Mouse (Mus musculus) stomach, embryonic 14.5 days (tissue): ENCODE measurements around the gene Dync1li2. TPM values are rescaled to one million over a fixed set of nuclear protein-coding genes. Genes with fewer than 3 reads are reported as not detected.

Experiments used
- ATAC-seq: fragments of 200-750 bp; cut with Nextera tagmentation; 2 replicates; pipeline ENCODE4 v1.8.0; 2017; ENCODE audit warnings: low read depth, moderate TSS enrichment; ENCODE audit not compliant: insufficient number of reproducible peaks, insufficient read depth, low FRiP score
- H3K27ac ChIP-seq: fragments of 300-500 bp; sonication (generic); 2 replicates; pipeline ENCODE4 v1.5.1; 2014; ENCODE audit warnings: mild to moderate bottlenecking, low read length, moderate library complexity, mixed read lengths
- H3K27me3 ChIP-seq: fragments of 300-500 bp; sonication (generic); 2 replicates; pipeline ENCODE4 v1.6.1; 2014; ENCODE audit warnings: low read length, control low read depth, mixed read lengths; ENCODE audit not compliant: control insufficient read depth, insufficient read depth
- H3K36me3 ChIP-seq: fragments of 300-500 bp; sonication (generic); 2 replicates; pipeline ENCODE4 v1.6.1; 2014; ENCODE audit warnings: mild to moderate bottlenecking, control low read depth, low read length, moderate library complexity, mixed read lengths; ENCODE audit not compliant: control insufficient read depth, insufficient read depth
- H3K4me1 ChIP-seq: fragments of 300-500 bp; sonication (generic); 2 replicates; pipeline ENCODE4 v1.6.1; 2014; ENCODE audit warnings: low read length, control low read depth, mixed read lengths; ENCODE audit not compliant: control insufficient read depth, insufficient read depth
- H3K4me2 ChIP-seq: fragments of 300-500 bp; sonication (generic); replicated peaks from 2 replicates; pipeline ENCODE4 v1.6.1; 2014; ENCODE audit warnings: low read depth, low read length, control low read depth
- H3K4me3 ChIP-seq: fragments of 300-500 bp; sonication (generic); 2 replicates; pipeline ENCODE4 v1.5.1; 2014; ENCODE audit warnings: low read depth, low read length, control low read depth
- H3K9ac ChIP-seq: fragments of 300-500 bp; sonication (generic); replicated peaks from 2 replicates; pipeline ENCODE4 v1.6.1; 2014; ENCODE audit warnings: low read depth, mild to moderate bottlenecking, control low read depth, low read length, moderate library complexity, mixed read lengths
- H3K9me3 ChIP-seq: fragments of 300-500 bp; sonication (generic); 2 replicates; pipeline ENCODE4 v1.6.1; 2016; ENCODE audit warnings: low read depth, low read length, control low read depth; ENCODE audit not compliant: control insufficient read depth
- WGBS: fragments of 180-500 bp; shearing (Covaris S2); extraction: QIAGEN DNeasy Blood & Tissue Kit; methylation state at CpG from one replicate; pipeline ENCODE4 v1.1.7; 2014; 5-methylcytosine and 5-hydroxymethylcytosine counted together
- polyA plus RNA-seq: library from polyadenylated mRNA; unstranded; fragments of >200 nt; fragmentation: Nextera tagmentation; extraction: Ambion mirVana; gene quantifications from 2 replicates; pipeline ENCODE4 v1.2.1, GENCODE M21; 2014

The Dync1li2 gene
- polyA plus RNA-seq, 1 experiment from 2014 or later, result 69.2 TPM

DNA sequence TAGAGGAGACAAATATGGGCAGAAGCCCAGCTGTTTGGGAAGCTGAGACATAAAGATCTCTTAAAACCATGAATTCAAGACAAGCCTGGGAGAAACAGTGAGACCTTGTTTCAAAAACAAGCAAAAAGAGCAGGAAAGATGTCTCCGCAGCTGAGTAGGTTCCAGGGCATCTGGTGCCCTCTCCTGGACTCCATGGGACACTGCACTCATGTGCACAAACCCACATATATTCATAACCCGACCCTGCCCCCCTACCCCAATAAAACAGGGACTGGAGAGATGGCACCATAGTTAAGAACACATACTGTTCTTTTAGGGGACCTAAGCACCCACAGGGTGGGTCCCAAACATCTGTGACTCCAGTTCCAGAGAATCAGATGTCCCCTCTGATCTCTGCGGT lies 39.3 kb downstream of the Dync1li2 start:
- Histone ChIP-seq H3K9me3 (no peaks in the 10 kb centered on the region), H3K27me3 (no peaks in the 10 kb centered on the region), H3K4me1 (no peaks in the 10 kb centered on the region), H3K36me3 (no peaks in the 10 kb centered on the region), H3K4me2 (no peak overlapping the region), H3K4me3 (no peak overlapping the region), H3K27ac (no peak overlapping the region), H3K9ac (no peak overlapping the region)
- ATAC-seq, result no peak
- 73% methylated on average over 3 of the region's 3 CpGs for WGBS

DNA sequence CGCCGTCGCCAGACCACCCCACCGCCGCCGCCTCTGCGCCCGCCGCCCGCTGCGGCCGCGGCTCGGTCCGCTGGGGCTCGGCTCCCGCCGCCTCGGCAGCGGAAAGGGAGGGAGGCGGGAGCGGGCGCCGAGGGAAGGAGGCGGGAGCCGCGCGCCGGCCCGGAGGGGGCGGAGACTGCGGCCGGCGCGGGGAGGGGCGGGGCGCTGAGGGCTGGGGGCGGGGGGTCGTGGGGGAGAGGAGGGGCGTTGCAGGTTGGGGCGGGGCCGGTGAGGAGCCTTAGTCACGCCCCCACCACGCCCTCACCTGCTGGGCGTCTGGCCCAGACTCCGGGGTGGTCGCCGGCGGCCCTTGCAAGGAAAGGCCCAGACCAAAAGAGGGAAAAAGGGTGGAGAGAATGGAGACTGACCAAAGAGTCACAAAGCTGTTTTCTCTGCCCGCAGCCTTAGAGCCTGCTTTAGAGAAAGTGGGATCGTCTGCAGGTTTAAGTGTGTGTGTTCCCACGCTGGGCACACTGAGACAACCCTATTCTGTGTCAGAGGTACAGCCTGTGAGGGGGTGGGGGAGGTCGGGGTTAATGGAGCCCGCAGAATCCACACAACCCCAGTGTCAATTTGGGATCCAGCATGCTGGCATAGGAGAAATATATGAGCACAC lies 47.0 kb downstream of the Dync1li2 start, which contains the start of gene Cmtm4:
Cmtm4 (minus strand) TSS at position 105 of the 655 bp plus-strand sequence.
- WGBS, result 2% methylated on average over 28 of the region's 54 CpGs
- Histone ChIP-seq H3K4me2 (peak within 1 kb of the TSS; percentile 82), H3K9ac (peak within 1 kb of the TSS; percentile 89), H3K36me3 (no peaks in the 10 kb centered on the region), H3K27ac (peak within 1 kb of the TSS; percentile 86), H3K4me1 (peaks cover 16% of the 10 kb centered on the region), H3K9me3 (no peaks in the 10 kb centered on the region; the same call in 1 of the 2 replicates), H3K4me3 (peak within 1 kb of the TSS; percentile 86), H3K27me3 (no peaks in the 10 kb centered on the region)
- peak; percentile 70 for ATAC-seq

DNA sequence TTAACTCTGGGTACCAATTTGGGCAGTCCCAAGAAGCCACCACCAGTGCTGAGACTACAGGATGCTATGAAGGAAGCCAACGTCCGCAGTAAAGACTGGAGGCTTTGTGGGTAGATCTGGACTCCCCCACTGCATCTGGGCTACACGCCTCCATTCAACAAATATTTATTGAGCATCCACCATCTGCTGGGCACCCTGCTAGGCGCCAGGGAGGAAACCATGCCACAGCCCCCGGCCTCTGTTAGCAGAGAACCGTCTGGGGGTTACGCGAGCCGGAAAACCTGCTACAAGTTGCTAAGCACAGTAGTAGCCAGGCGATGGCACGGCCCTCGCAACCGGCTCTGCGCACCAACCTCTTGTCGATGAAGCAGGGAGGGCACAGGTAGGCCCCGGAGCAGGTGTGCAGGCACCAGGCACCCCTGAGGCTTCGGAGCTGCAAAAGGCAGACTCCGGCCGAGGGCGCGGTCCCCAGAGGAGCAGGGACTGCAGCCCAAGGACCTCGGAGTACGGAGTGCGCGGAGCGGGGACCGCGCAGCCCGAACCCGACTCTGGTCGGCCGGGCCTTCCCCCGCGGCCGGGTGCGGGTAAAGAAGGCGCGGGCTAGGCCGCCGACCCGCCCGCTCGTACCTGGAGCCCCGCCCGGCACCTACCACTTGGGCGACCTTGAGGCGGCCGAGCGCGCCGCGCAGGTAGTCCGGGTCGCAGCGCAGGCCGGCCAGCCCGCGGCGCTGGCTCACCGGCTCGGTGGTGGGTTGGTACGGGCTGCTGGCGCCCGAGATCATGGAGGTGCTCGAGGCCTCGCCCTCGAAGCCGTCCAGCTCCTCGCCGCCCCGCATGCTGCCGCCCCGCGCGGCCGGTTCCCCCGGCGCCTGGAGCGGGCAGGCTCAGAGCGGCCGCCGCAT lies 47.8 kb downstream of the Dync1li2 start:
- WGBS, result under 1% methylated on average over 76 of the region's 82 CpGs
- ATAC-seq, result peak; percentile 47

DNA sequence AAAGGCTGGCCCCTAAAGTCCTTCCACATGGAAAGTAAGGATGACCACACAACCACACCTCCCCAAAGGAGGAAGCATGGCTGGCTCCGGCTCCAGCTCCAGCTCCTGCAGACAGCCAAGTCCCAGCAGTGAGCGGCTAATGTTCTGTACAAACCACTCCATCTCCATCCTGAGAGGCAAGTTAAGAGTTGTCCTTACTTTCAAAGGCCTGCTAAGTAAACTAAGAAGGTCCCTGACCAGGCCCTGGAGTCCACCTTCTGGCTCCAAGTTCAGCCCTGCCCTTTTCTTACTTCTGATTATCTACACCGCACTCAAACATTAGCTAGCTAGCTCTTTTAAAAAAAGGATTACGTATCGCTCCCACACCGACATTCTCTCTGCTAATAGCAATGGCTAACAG lies 49.1 kb downstream of the Dync1li2 start:
- Histone ChIP-seq H3K9ac (no peak overlapping the region), H3K27ac (peak overlapping the region; percentile 86; the same call in 1 of the 2 replicates), H3K4me3 (peak overlapping the region; percentile 86; the same call in 1 of the 2 replicates), H3K4me1 (peaks cover 16% of the 10 kb centered on the region), H3K4me2 (peak overlapping the region; percentile 82), H3K27me3 (no peaks in the 10 kb centered on the region), H3K36me3 (no peaks in the 10 kb centered on the region), H3K9me3 (no peaks in the 10 kb centered on the region; the same call in 1 of the 2 replicates)
- ATAC-seq, result peak; percentile 11; the same call in 1 of the 2 replicates
- WGBS, result 48% methylated on average over 6 of the region's 6 CpGs

More for the DNA sequence above, 47.8 kb downstream of the Dync1li2 start:
- H3K9ac ChIP-seq, result peak overlapping the region; percentile 89
- no peaks in the 10 kb centered on the region for H3K36me3 ChIP-seq
- H3K4me2 ChIP-seq, result peak overlapping the region; percentile 82
- H3K9me3 ChIP-seq, result no peaks in the 10 kb centered on the region; the same call in 1 of the 2 replicates
- no peaks in the 10 kb centered on the region for H3K27me3 ChIP-seq
- peaks cover 16% of the 10 kb centered on the region for H3K4me1 ChIP-seq
- peak overlapping the region; percentile 86 for H3K27ac ChIP-seq
- peak overlapping the region; percentile 86 for H3K4me3 ChIP-seq

DNA sequence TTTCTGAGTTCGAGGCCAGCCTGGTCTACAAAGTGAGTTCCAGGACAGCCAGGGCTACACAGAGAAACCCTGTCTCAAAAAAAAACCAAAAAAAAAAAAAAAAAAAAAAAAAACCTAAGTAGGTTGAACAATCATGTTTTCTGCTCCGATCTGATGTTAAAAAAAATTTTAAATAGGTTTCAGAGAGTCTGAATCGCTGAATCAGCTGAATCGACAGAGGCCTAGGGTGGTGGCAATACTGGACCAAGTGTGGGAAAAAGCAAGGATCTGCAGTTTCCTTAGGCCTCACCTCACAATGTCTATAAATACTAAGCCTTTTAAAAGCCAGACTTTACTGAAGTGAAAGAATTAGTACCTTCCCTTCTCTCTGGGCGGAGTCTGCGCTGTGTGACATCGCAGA lies 49.7 kb downstream of the Dync1li2 start:
- Histone ChIP-seq H3K36me3 (no peaks in the 10 kb centered on the region), H3K27ac (no peak overlapping the region; the same call in 1 of the 2 replicates), H3K4me1 (peaks cover 17% of the 10 kb centered on the region), H3K27me3 (no peaks in the 10 kb centered on the region), H3K9me3 (no peaks in the 10 kb centered on the region; the same call in 1 of the 2 replicates), H3K9ac (no peak overlapping the region), H3K4me3 (0 out of 2 replicates have a peak overlapping the region, but pooled peaks have one; percentile 86), H3K4me2 (peak overlapping the region; percentile 82)
- ATAC-seq, result no peak
- 91% methylated on average over 7 of the region's 7 CpGs for WGBS

DNA sequence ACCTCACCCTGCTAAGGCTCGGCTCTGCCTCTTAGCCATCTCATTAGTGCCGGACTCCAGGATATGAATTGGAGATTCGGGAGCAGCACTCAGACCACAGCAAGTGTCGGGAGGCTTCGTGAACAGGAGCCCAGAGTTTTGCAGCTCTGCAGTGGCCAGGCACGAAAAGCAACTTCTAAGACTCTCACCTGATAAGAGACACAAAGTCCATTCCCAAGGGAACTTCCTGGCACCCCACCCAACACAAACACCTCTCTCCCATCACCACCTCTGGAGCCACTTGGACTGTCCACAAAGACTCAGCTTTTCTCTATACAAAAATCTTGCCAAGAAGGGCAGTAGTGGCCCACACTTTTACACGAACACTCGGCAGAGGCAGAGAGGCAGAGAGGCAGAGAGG lies 52.6 kb downstream of the Dync1li2 start:
- no peak overlapping the region for H3K4me3 ChIP-seq
- H3K9ac ChIP-seq, result no peak overlapping the region
- WGBS, result 74% methylated on average over 8 of the region's 8 CpGs
- no peaks in the 10 kb centered on the region for H3K9me3 ChIP-seq
- ATAC-seq, result no peak; the same call in 1 of the 2 replicates
- H3K36me3 ChIP-seq, result no peaks in the 10 kb centered on the region
- peaks cover 38% of the 10 kb centered on the region for H3K4me1 ChIP-seq
- H3K27ac ChIP-seq, result no peak overlapping the region
- H3K27me3 ChIP-seq, result no peaks in the 10 kb centered on the region
- H3K4me2 ChIP-seq, result no peak overlapping the region

DNA sequence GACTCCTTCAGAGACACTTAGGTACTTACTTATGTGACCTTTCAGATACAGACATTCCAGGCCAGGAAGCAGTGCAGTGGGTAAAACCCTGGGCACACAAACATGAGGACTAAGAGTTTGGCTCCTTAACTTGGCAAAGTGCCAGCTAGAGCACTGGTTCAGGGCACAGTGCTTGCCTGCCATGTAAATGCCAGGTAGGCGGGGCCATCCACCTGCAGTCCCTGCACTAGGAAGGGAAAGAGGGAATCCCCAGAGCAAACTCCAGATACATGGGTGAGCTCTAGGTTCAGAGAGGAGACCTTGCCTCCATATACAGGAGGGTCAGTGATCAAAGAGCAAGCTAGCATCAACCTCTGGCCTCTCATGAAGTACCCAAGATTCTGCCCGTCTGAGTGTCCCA lies 54.9 kb downstream of the Dync1li2 start:
- no peak overlapping the region for H3K4me2 ChIP-seq
- peaks cover 36% of the 10 kb centered on the region for H3K4me1 ChIP-seq
- H3K9me3 ChIP-seq, result no peaks in the 10 kb centered on the region
- ATAC-seq, result no peak; the same call in 1 of the 2 replicates
- H3K36me3 ChIP-seq, result no peaks in the 10 kb centered on the region
- no peaks in the 10 kb centered on the region for H3K27me3 ChIP-seq
- no peak overlapping the region for H3K27ac ChIP-seq
- H3K9ac ChIP-seq, result no peak overlapping the region
- no peak overlapping the region for H3K4me3 ChIP-seq
- 78% methylated on average over 2 of the region's 2 CpGs for WGBS

DNA sequence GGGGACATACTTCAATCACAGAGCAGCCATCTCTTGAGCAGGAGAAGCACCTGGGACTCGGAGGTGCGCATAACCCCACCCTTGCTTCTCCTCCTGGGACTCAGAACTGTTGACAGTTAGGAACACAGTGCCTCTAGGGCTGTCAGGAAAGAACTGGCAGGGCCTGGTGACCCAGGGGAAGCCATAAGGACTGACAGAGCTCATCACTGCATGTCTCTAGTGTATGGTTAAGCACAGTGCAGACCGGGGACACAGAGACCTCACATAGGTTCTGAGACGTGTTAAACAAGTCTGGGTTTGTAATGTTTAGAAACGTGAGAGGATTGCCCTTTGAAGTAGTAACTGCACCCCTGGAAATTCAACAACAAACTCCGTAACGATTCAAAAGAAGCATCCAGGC lies 55.3 kb downstream of the Dync1li2 start:
- Histone ChIP-seq H3K9ac (no peak overlapping the region), H3K27me3 (no peaks in the 10 kb centered on the region), H3K4me2 (no peak overlapping the region), H3K27ac (no peak overlapping the region), H3K4me1 (peaks cover 39% of the 10 kb centered on the region), H3K4me3 (no peak overlapping the region), H3K36me3 (no peaks in the 10 kb centered on the region), H3K9me3 (no peaks in the 10 kb centered on the region)
- WGBS, result 47% methylated on average over 7 of the region's 7 CpGs
- ATAC-seq, result no peak
